Mouse (Mus musculus) frontal cortex, adult (tissue): ENCODE data around the gene Rbm4.
"Not testable (repeated sequence)": the region's sequence is repeated elsewhere in the genome, so short reads cannot be mapped to it uniquely, and the experiment has no call there.

Experiments used
- ATAC-seq: cut with Nextera tagmentation; 2 replicates; pipeline ENCODE4 v1.9.2; 2017; ENCODE audit warnings: mild to moderate bottlenecking, moderate library complexity, mixed read lengths; ENCODE audit not compliant: low TSS enrichment

Gene Rbm4

DNA sequence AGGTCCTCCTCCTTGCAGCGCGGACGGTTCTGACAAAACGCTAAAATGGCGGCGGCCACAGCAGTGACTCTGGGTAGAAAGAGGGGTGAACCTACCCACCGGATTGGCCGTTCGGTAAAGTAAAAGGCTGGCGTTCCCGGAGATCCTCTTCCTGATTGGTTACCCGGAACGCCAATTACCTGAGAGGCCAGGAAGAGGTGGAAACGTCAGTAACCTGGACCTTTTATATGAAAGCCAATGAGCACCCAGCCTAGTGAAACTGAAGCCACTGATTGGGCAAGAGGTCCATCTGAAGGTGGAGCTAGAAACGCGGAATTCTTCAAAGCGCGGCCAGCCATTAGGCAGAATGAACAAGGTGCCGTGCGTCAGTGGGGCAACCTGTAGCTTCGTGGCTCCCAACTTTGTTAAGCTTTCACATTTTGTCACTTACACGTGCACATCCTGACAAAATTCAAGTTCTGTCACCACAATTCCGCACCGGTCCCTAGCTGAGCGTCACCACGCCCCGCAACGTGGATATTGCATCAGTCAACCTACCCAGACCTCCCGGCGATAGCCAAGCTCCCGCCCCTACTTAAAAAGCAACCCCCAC is at the start of gene Rbm4:
Gene Rbm4, minus strand, starts transcription at position 71 of the 592 bp plus-strand sequence.
- peak; percentile 99 for ATAC-seq

DNA sequence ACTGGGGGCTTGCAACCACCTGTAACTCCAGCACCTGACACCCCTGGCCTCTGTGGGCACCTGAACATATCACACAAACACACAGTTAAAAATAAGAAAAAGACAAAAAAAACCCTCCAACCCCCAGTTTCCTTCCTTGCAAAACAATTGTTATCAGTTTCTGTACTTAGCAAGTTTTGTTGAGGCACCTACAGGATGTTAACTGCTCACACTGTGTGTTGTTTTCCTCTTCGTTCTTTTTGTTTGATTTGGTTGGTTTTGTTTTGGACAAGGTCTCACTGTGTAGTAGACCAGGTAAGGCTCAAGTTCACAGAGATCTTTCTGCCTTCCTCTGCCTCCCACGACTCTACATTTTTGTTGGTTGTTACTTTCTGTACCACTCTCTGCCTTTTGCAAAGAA is 48.9 kb upstream of the Rbm4 start:
- ATAC-seq = no peak

DNA sequence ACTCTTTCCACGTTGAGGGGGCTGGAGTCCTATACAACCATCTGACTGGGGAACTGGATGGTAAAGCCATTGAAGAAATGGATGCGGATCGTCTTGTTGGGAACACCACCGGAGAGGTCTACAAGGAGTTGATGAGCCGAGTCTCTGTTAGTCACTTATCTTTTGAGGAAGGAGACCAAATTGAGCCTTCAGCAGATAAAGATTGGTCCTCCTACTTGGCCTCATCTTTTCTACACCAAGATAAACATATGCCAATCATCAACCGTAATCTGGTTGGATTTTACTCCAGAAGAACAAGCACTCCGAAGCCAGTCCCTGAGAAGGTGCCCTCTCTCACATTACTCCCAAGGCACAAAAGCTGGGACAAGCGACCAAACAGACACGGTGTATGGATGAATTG is 47.1 kb upstream of the Rbm4 start:
- ATAC-seq = no peak

DNA sequence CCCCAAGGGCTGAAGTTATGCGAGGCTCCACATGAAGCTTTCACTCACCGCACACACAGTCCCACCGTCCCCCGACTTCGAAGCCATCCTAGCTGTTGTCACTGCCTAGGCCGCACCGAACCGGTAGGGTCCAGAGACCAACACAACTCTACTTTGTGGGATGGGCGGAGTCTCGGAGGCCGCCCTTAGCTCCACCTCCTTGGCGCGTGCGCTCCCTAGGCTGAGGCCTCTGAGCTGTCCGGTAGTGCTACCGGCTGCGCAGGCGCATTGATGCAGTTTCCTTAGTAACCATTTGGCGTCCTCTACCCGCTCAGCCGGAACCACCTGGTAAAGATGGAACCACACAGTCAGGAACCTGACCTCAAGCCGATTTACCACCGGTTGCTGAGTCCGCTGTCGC is 45.4 kb upstream of the Rbm4 start, which contains the start of the genes Ccs and Ccdc87:
Gene Ccs, minus strand, starts transcription at position 184 of the 400 bp plus-strand sequence.
Gene Ccdc87, plus strand, starts transcription at position 218 of the 400 bp plus-strand sequence.
- ATAC-seq = peak; percentile 99

DNA sequence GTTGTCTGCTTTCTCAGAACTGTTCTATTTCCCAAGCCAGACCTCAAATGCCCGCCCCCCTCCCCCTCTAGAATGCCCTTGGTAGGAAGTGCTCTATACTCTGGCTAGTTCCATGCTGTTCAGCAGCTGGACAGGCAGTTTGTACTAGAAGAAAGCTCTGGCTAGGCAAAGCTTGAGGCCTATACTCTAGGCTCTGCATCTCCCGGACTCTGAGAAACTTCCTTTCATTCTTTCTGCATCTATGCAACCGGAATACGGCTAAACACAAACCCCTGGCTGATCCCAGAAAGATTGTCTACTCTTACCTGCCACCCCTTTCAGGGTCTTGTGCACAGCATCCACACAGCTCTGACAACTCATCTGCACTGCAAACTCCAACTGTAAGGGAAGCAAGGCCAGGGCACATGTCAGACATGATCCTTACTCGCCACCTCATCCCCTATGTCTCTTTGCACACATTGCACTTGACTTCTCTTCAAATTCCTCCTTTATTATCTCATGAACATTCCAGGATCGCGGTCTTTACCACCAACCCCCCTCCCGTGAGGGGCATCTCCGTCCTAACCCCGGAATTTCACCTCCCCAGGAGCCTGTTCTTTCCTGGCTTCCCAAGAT is 44.9 kb upstream of the Rbm4 start:
- no peak for ATAC-seq

DNA sequence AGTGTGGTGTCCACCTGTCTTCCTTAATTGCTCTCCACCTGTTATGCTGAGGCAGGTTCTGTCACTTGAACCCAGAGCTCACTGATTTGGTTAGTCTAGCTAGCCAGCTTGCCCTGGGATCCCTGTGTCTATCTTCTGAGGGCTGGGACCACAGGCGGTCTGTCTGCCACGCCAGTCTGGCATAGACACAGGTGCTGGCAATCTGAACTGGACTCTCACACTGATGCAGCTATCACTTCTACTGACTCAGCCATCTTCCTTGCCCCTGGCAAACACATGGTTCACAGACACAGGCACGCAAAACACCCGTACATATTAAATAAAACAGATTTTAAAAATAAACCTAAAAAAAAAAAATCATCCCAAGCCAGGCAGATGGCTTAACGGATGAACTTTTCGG is 43.3 kb upstream of the Rbm4 start:
- no peak for ATAC-seq

DNA sequence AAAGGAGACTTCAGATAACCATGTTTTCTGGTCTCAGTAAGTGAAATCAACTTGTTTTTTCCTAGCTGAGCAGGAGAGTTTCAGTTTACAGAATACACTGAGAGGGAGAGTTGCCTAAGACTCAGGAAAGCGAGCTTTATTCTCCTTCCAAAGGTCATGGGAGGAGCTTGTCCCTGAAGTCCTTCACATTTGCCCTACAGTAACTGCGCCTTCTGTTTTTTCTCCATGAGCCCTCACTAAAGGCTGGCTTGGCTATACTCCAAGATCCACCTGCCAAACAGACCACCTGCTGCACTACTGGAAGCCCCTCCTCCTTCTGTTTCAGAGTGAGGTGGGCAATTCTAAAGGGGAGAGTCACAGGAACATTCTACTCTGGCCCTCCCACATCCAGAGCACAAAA is 42.4 kb upstream of the Rbm4 start:
- ATAC-seq = no peak

DNA sequence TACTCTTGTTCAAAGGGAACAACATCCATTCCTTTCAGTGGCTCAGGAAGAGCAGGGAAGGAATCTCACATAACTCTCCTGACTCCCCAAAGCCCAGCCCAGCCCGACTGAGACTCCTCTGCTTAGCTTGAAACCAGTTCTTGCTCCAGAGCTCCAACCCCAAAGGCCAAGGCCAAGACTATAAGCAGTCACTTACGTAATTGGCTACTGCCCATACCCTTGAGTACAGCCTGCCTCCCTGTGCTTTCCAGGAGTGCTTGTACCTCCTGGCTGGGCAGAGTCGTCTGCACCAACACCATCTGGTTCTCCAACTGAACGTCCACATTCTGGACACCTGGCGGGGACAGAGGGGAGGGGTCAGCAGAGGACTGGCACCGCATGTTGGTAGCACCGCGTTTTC is 40.3 kb upstream of the Rbm4 start:
- no peak for ATAC-seq

DNA sequence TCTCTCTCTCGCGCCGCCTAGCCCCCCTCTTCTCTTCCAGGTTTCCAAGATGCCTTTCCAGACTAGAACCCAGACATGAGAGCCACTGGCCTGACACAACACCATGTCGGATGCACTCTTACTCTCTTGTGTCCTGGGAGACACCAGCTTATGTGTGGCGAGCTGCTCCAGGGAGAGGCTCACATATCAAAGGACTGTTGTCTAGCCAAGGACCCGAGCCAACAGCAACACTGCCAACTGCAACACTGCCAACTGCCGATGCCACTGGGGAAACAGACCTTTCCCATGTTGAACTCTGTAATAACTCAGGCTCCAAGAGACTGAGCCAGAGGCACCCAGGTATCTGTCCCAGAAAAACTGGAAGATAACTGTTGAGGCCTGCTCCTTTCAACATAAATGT is 35.5 kb upstream of the Rbm4 start:
- no peak for ATAC-seq

DNA sequence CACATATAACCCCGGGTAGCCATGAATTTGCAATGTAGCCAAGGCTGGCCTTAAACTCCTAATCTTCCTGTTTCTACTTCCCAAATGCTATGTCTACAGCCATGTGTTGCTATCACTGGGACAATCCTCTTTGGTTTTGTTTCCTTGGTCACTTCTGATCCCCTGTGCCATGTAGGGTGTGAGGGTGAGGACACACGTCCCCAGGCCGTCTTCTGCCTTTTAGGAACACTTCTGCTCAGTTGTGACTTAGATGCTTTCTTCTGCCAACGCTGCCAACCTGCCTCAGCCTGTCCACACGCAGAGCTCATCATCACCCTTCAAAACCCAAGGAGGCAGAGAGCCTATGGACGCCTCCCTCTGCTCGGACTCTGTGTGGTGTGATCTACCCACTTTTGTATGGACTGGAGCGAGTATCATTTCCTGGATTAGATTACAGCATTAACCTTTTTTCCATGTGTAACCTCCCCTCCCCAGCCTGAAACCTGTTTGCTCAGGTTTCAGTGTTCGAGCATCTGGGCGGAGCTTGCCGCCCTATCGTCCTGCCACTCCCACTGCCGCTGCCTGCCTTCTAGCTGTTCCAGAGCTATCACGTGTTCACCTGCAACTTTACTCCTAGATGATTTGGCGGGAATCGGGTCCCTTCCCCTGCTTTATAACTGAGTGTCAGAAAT is 34.9 kb upstream of the Rbm4 start:
- no peak for ATAC-seq

DNA sequence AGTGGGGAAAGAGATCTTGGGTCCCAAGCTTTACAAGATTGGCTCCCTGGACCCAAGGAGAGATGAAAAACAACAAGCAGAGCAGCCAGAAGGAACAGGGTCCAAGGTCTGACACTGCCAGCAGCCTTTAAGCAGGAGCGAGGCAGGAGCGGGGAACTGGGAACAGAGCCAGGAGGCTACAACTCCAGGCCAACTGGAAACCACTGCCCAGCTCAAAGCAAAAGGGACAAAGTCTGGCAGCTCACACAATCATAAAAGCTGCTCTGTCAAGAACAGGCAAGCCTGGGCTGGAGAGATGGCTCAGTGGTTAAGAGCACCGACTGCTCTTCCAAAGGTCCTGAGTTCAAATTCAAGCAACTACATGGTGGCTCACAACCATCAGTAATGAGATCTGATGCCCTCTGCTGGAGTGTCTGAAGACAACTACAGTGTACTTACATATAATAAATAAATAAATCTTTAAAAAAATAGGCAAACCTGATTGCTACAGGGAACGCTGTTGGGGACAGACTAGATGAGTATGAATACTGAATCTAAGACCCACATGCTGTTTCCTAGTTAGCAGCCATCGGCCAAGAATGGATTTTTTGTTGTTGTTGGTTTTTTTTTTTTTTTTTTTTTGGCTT is 27.1 kb upstream of the Rbm4 start:
- ATAC-seq = peak; percentile 52; the same call in 1 of the 2 replicates

DNA sequence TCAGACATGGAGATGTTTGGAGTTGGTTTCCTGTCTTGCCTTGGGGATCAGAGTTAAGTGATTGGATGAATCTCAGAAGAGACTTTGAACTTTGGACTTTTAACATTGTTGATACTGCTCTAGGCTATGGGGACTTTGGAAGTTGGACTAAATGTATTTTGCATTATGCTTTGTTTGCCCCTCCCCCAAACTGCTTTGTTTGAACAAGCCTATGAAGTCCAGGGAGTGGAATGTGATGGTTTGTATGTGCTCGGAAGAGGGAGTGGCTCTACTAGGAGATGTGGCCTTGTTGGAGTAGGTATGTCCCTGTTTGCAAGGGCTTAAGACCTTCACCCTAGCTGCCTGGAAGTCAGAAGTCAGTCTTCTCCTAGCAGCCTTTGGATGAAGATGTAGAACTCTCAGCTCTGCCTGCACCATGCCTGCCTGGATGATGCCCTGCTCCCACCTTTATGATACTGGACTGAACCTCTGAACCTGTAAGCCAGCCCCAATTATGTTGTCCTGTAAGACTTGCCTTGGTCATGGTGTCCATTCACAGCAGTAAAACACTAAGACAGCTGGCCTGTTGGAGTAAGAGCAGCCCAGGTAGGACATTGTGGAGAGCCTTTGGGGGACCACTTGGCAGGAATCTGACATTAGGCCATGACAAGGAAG is 23.6 kb upstream of the Rbm4 start:
- ATAC-seq = no peak

DNA sequence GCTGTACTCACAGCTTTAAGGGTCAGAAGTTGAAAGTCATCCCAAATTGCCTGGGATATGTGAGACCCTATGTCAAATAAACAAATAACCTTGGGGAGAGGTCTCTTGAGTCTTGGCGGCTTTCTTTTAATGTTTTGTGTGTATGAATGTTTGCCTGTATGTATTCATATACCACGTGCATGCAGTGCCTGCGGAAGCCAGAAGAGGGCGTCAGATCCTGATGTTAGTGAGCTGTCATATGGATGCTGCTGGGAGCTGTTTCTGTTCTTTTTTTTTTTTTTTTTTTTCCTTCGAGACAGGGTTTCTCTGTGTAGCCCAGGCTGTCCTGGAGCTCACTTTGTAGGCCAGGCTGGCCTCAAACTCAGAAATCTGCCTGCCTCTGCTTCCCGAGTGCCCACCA is 19.3 kb upstream of the Rbm4 start:
- no peak for ATAC-seq

DNA sequence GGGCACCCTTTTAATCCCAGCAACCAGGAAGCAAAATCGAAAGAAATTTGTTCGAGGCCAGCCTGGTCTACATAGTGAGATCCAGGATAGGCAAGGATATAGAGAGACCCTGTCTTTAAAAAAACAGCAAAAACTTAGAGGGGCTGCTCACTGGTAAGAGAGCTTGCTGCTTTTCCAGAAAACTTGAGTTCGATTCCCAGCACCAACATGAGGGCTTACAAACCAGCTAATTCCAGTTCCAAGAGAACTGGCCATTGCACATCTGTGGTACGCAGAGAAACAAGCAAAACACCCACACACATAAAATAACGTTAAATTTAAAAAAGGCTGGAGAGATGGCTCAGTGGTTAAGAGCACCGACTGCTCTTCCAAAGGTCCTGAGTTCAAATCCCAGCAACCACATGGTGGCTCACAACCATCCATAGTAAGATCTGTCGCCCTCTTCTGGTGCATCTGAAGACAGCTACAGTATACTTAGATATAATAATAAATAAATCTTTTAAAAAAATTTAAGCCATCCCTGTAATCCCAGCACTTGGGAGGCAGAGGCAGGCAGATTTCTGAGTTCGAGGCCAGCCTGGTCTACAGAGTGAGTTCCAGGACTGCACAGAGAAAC is 18.7 kb upstream of the Rbm4 start:
- ATAC-seq = not testable (repeated sequence)

DNA sequence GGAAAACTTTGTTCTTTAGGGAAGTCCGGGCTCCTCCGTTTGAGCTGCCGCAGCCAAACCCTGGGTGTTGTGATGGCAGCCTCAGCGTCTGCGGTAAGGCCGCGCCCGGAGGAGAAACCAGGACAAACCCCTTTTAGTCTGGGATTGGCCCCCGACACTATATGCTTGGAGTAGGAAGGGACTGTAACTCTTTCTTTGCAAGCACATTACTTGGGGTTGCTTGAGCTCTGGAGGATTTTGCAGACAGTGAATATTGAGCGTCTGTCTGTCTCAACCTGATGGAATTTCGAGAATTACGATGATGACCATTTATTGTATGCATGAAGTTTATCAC is 18.2 kb upstream of the Rbm4 start:
- no peak; the same call in 1 of the 2 replicates for ATAC-seq

DNA sequence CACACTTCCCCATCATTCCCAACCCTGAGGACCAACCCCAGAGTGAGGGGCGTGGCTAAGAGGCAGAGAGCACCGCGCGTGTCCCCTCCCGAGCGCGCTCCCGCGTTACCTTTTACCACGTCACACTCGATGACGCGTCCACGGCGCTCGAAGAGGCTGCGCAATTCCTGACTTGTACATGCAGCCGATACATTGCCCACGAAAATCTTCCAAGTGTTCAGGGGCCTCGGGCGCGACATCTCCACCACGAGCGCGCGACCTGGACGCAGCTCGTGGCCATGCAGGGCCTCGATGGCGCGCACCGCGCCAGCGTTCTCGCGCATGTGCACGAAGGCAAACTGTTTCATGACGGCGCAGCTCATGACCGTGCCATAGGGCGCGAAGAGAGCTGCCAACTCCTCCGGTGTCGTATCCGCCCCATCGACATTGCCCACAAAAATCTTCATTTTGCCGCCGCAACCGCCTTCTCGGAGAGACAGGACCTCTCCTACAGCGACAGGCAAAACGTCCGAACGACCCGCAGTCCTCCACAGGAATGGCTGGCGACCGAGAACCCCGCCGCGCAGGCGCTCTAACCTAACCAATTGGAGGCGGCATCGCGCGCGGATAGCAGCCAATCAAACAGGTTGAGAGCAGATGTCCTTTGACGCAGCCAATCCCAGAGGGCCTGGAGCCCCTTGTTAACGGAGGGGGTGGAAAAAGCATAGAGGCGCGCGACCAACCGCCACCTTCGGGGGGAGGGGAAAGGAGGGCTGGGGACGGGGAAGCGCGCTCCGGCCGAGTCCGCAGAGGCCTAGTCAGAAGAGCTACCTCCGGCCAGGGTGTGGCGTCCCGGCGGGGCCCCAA is 17.6 kb upstream of the Rbm4 start, which contains the start of the genes Gm21992 and Rbm14:
Gene Gm21992, minus strand, starts transcription at position 550 of the 846 bp plus-strand sequence.
Gene Rbm14, minus strand, starts transcription at position 572 of the 846 bp plus-strand sequence.
- peak; percentile 97 for ATAC-seq

DNA sequence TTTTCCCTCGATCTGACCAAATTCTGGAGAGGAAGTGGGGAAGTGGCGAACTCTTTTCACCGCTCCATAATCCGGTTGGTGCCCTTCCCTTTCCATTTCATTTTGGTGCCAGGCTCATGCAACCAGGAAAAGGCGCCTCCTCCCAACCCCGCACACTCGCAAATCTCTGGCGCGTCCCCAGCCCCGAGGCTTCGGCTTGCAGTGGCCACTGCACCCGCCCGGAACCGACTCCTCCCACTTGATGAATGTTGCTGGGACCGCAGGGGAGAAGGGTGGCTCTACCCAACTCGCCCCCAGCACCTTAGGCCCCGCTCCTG is 17.0 kb upstream of the Rbm4 start:
- ATAC-seq = no peak; the same call in 1 of the 2 replicates

DNA sequence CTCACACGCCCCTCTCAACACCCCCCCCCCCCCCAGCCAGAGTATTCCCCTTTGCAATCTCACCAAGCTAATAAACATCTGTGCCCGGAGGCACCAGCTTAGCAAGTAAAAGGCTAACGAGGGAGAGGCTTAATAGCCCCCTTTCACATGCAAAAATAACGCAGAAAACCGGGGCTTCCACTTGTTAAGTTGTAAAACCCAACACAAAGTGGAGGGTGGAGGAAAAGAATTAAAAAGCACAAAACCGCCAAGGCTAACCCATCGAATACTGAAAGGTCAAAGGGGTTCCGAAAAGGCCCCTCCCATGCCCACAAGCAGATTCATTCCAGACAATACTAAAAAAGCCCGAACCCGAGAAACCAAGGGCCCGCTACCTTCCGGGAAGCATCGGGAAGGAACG is 16.6 kb upstream of the Rbm4 start:
- no peak for ATAC-seq

DNA sequence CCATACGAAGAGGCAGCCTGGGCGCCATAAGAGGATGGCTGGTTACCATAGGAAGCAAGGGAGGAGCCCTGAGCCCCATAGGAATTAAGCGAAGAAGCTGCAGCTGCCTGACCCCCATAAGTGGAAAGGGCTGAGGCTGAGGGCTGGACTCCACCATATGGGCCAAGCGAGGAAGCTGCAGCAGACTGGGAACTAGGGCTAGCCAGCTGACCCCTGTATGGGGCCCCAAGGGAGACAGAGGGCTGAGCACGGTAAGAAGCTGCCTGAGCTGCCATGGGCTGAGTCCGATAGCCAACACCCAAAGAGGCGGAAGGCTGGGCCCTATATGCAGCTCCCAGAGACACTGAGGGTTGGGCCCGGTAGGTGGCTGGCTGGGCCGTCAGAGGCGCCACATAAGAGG is 9.6 kb upstream of the Rbm4 start:
- no peak for ATAC-seq

DNA sequence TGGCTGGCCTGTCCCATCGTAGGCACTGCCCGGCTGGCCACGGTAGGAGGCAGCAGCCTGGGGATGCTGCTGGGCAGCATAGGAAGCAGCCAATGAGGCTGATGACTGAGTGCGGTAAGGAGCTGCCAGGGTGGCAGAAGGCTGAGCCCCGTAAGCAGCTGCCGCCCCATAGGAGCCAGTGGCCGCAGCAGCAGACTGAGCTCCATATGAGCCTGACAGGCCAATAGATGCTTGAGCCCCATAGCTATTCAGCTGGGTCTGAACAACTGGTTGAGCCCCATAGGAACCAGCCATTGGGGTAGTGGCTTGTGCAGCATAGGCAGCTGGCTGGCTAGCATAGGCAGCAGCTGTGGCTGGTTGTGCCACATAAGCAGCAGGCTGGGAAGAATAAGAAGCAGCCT is 9.0 kb upstream of the Rbm4 start:
- ATAC-seq = no peak

DNA sequence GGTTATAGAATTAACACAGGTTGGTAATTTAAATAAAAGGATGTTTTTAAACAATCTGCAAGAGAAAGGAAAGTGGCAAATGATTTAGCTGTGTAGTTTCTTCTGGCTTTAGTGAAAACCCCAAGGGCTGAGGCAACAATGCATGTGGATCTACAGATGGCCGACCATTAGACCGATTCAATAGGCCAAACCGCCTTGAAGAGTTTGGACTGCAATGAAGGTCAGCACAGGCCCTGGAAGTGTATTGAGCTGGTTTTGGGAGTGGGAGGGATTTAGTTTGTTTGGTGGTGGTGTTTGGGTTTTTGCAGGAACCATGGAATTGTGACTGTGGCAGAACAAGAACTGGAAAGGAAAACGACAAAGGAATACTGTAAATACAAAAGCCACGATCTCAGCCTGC is 5.4 kb upstream of the Rbm4 start:
- ATAC-seq = no peak
